Mouse (Mus musculus): ENCODE results near the gene Asah2. TPM values are rescaled to one million over a fixed set of nuclear protein-coding genes. Genes with fewer than 3 reads are reported as not detected.
"Not testable (repeated sequence)": the region's sequence is repeated elsewhere in the genome, so short reads cannot be mapped to it uniquely, and the experiment has no call there.

The Asah2 gene
- polyA plus RNA-seq, 1 experiment from 2014 or later, result 3.3 TPM

- Histone ChIP-seq H3K27me3 (ENCODE audit: control insufficient read depth, insufficient read depth, low read length) (no peaks in the 10 kb centered on the region), H3K4me2 (ENCODE audit: low read length) (no peak overlapping the region), H3K36me3 (ENCODE audit: control insufficient read depth, insufficient read depth, low read length) (0 out of 2 replicates have a peak, but pooled peaks cover 7% of the 10 kb centered on the region), H3K9me3 (ENCODE audit: control insufficient read depth, low read length) (no peaks in the 10 kb centered on the region), H3K9ac (ENCODE audit: low read length) (no peak overlapping the region), H3K27ac (replicated peaks in 1 of 2; ENCODE audit: control insufficient read depth in 1 of 2, insufficient read depth in 1 of 2, low read depth in 2 of 2, low read length in 2 of 2) (peak overlapping the region; percentile 22 to 33; a peak in 3 of 4 replicates), H3K4me3 (ENCODE audit: control insufficient read depth in 1 of 2, insufficient read depth in 1 of 2, low read depth in 1 of 2, low read length in 2 of 2) (no peak overlapping the region), H3K4me1 (ENCODE audit: control insufficient read depth in 2 of 2, insufficient read depth in 2 of 2, low read length in 2 of 2) (peaks cover 17 to 30% of the 10 kb centered on the region in 2 experiments)
- ATAC-seq (ENCODE audit: insufficient number of reproducible peaks, insufficient read depth, low FRiP score, low read depth), result peak; percentile 87
- WGBS, result 32% methylated on average over 4 of the region's 4 CpGs
Observed at GRCm38 (mm10) chr19:32136888-32137625, 29.0 kb upstream of the Asah2 start.

DNA sequence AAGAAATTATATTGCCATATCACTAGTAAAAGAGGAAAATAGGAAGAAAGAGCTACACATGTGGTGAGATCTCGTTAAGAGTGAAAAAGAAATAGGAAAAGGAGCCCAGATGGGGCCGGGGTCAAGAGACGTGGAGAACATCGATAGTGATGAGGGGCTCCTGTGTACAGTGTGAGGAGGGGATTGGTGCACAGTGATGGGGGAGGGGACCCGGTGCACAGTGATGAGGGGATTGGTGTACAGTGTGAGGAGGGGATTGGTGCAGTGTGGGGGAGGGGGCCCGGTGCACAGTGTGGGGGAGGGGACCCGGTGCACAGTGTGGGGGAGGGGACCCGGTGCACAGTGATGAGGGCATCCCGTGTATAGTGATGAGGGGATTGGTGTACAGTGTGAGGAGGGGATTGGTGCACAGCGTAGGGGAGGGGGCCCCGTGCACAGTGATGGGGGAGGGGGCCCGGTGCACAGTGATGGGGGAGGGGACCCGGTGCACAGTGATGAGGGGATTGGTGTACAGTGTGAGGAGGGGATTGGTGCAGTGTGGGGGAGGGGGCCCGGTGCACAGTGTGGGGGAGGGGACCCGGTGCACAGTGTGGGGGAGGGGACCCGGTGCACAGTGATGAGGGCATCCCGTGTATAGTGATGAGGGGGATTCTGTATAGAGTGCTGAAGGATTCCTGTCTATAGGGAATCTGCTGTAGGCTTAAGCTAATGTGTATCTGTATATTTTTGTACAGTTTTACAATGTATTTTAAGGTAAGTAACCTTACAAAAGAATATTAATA, 23.9 kb upstream of the Asah2 start:
- ATAC-seq (ENCODE audit: insufficient number of reproducible peaks, insufficient read depth, low FRiP score, low read depth); H3K27ac ChIP-seq (replicated peaks in 1 of 2; ENCODE audit: control insufficient read depth in 1 of 2, insufficient read depth in 1 of 2, low read depth in 2 of 2, low read length in 2 of 2); H3K4me3 ChIP-seq (ENCODE audit: control insufficient read depth in 1 of 2, insufficient read depth in 1 of 2, low read depth in 1 of 2, low read length in 2 of 2); H3K9ac ChIP-seq (ENCODE audit: low read length); H3K9me3 ChIP-seq (ENCODE audit: control insufficient read depth, low read length); H3K27me3 ChIP-seq (ENCODE audit: control insufficient read depth, insufficient read depth, low read length); H3K4me2 ChIP-seq (ENCODE audit: low read length): not testable (repeated sequence)
- H3K36me3 ChIP-seq (ENCODE audit: control insufficient read depth, insufficient read depth, low read length), result peaks cover 16% of the 10 kb centered on the region
- peaks cover 5 to 10% of the 10 kb centered on the region in 2 experiments for H3K4me1 ChIP-seq (ENCODE audit: control insufficient read depth in 2 of 2, insufficient read depth in 2 of 2, low read length in 2 of 2)
- WGBS, result 88% methylated on average over 13 of the region's 17 CpGs

- H3K4me1 ChIP-seq (ENCODE audit: control insufficient read depth in 2 of 2, insufficient read depth in 2 of 2, low read length in 2 of 2), result peaks cover 0 to 2% of the 10 kb centered on the region in 2 experiments; a peak in 2 of 4 replicates
- H3K9ac ChIP-seq (ENCODE audit: low read length), result no peak overlapping the region
- H3K27me3 ChIP-seq (ENCODE audit: control insufficient read depth, insufficient read depth, low read length), result no peaks in the 10 kb centered on the region
- H3K9me3 ChIP-seq (ENCODE audit: control insufficient read depth, low read length), result no peaks in the 10 kb centered on the region
- no peak overlapping the region for H3K4me2 ChIP-seq (ENCODE audit: low read length)
- H3K4me3 ChIP-seq (ENCODE audit: control insufficient read depth in 1 of 2, insufficient read depth in 1 of 2, low read depth in 1 of 2, low read length in 2 of 2), result no peak overlapping the region
- H3K36me3 ChIP-seq (ENCODE audit: control insufficient read depth, insufficient read depth, low read length), result peaks cover 37% of the 10 kb centered on the region
- ATAC-seq (ENCODE audit: insufficient number of reproducible peaks, insufficient read depth, low FRiP score, low read depth), result no peak
- whole genome bisulfite sequencing, result 70% methylated on average over 8 of the region's 8 CpGs
- H3K27ac ChIP-seq (replicated peaks in 1 of 2; ENCODE audit: control insufficient read depth in 1 of 2, insufficient read depth in 1 of 2, low read depth in 2 of 2, low read length in 2 of 2), result no peak overlapping the region
Observed at GRCm38 (mm10) chr19:32129281-32129680, 21.3 kb upstream of the Asah2 start.

- no peak for ATAC-seq (ENCODE audit: insufficient number of reproducible peaks, insufficient read depth, low FRiP score, low read depth)
- peaks cover 0 to 2% of the 10 kb centered on the region in 2 experiments; a peak in 2 of 4 replicates for H3K4me1 ChIP-seq (ENCODE audit: control insufficient read depth in 2 of 2, insufficient read depth in 2 of 2, low read length in 2 of 2)
Observed at GRCm38 (mm10) chr19:32127180-32127850, 19.3 kb upstream of the Asah2 start.

DNA sequence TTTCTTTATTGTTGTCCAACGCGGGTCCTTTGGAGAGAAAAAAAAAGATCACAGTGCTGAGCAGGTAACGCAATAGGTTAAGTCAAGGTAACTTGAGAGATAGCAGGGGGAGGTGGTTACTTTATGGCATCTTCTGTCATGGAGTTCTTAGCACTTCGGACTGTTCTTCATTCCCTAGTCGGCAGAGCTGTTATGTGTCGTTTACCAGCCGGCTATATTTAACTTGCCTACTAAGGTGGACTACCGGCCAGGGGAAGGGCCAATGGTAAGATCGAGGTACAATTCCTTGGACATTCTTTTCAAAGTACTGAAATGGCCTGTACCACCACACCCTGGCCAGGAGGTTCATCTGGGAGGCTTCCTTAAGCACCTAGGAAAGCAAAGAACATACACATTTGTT, 16.1 kb upstream of the Asah2 start:
- ATAC-seq (ENCODE audit: insufficient number of reproducible peaks, insufficient read depth, low FRiP score, low read depth), result no peak
- Histone ChIP-seq H3K36me3 (ENCODE audit: control insufficient read depth, insufficient read depth, low read length) (peaks cover 52% of the 10 kb centered on the region), H3K4me1 (ENCODE audit: control insufficient read depth in 2 of 2, insufficient read depth in 2 of 2, low read length in 2 of 2) (peaks cover 0 to 2% of the 10 kb centered on the region in 2 experiments; a peak in 2 of 4 replicates), H3K9ac (ENCODE audit: low read length) (no peak overlapping the region), H3K27me3 (ENCODE audit: control insufficient read depth, insufficient read depth, low read length) (no peaks in the 10 kb centered on the region), H3K4me3 (ENCODE audit: control insufficient read depth in 1 of 2, insufficient read depth in 1 of 2, low read depth in 1 of 2, low read length in 2 of 2) (no peak overlapping the region), H3K4me2 (ENCODE audit: low read length) (no peak overlapping the region), H3K9me3 (ENCODE audit: control insufficient read depth, low read length) (no peaks in the 10 kb centered on the region), H3K27ac (replicated peaks in 1 of 2; ENCODE audit: control insufficient read depth in 1 of 2, insufficient read depth in 1 of 2, low read depth in 2 of 2, low read length in 2 of 2) (no peak overlapping the region)
- 64% methylated on average over 9 of the region's 9 CpGs for WGBS

More at GRCm38 (mm10) chr19:32127180-32127850, 19.3 kb upstream of the Asah2 start:
- Histone ChIP-seq H3K4me3 (ENCODE audit: control insufficient read depth in 1 of 2, insufficient read depth in 1 of 2, low read depth in 1 of 2, low read length in 2 of 2) (no peak overlapping the region), H3K9ac (ENCODE audit: low read length) (no peak overlapping the region), H3K36me3 (ENCODE audit: control insufficient read depth, insufficient read depth, low read length) (peaks cover 44% of the 10 kb centered on the region), H3K27ac (replicated peaks in 1 of 2; ENCODE audit: control insufficient read depth in 1 of 2, insufficient read depth in 1 of 2, low read depth in 2 of 2, low read length in 2 of 2) (no peak overlapping the region), H3K4me2 (ENCODE audit: low read length) (no peak overlapping the region), H3K27me3 (ENCODE audit: control insufficient read depth, insufficient read depth, low read length) (no peaks in the 10 kb centered on the region), H3K9me3 (ENCODE audit: control insufficient read depth, low read length) (no peaks in the 10 kb centered on the region)
- 75% methylated on average over 10 of the region's 10 CpGs for WGBS

- WGBS, result 96% methylated on average over 5 of the region's 5 CpGs
- no peak overlapping the region for H3K9ac ChIP-seq (ENCODE audit: low read length)
- H3K27ac ChIP-seq (replicated peaks in 1 of 2; ENCODE audit: control insufficient read depth in 1 of 2, insufficient read depth in 1 of 2, low read depth in 2 of 2, low read length in 2 of 2), result no peak overlapping the region
Observed at GRCm38 (mm10) chr19:32123196-32123595, 15.2 kb upstream of the Asah2 start.

DNA sequence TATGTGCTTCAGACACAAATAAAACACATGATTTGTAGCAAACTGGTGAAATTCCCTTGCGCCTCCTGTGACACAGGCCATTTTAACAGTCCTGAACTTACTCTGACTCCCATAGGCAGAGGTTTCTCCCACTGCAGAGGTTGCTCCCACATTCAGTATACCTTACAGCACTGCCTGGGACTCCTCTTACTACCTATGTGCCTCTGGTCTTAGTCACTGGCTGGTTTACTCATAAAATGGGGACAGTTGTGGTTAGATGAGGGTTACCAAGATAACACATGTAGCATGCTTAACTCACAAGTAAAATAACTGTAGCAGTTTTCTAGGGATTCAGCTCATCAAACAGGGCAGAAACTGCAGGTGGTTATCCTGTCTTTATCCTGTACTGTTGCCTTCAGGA, 12.8 kb upstream of the Asah2 start:
- Histone ChIP-seq H3K27me3 (ENCODE audit: control insufficient read depth, insufficient read depth, low read length) (no peaks in the 10 kb centered on the region), H3K36me3 (ENCODE audit: control insufficient read depth, insufficient read depth, low read length) (peaks cover 33% of the 10 kb centered on the region), H3K4me1 (ENCODE audit: control insufficient read depth in 2 of 2, insufficient read depth in 2 of 2, low read length in 2 of 2) (no peaks in the 10 kb centered on the region; a peak in 1 of 4 replicates), H3K9me3 (ENCODE audit: control insufficient read depth, low read length) (no peaks in the 10 kb centered on the region), H3K9ac (ENCODE audit: low read length) (no peak overlapping the region), H3K4me2 (ENCODE audit: low read length) (no peak overlapping the region), H3K4me3 (ENCODE audit: control insufficient read depth in 1 of 2, insufficient read depth in 1 of 2, low read depth in 1 of 2, low read length in 2 of 2) (no peak overlapping the region), H3K27ac (replicated peaks in 1 of 2; ENCODE audit: control insufficient read depth in 1 of 2, insufficient read depth in 1 of 2, low read depth in 2 of 2, low read length in 2 of 2) (no peak overlapping the region)
- no peak for ATAC-seq (ENCODE audit: insufficient number of reproducible peaks, insufficient read depth, low FRiP score, low read depth)
- WGBS, result 85% methylated on average over 1 of the region's 1 CpGs

More at GRCm38 (mm10) chr19:32123196-32123595, 15.2 kb upstream of the Asah2 start:
- Histone ChIP-seq H3K4me1 (ENCODE audit: control insufficient read depth in 2 of 2, insufficient read depth in 2 of 2, low read length in 2 of 2) (peaks cover 0 to 2% of the 10 kb centered on the region in 2 experiments; a peak in 2 of 4 replicates), H3K9me3 (ENCODE audit: control insufficient read depth, low read length) (no peaks in the 10 kb centered on the region), H3K36me3 (ENCODE audit: control insufficient read depth, insufficient read depth, low read length) (peaks cover 43% of the 10 kb centered on the region), H3K4me2 (ENCODE audit: low read length) (no peak overlapping the region), H3K4me3 (ENCODE audit: control insufficient read depth in 1 of 2, insufficient read depth in 1 of 2, low read depth in 1 of 2, low read length in 2 of 2) (no peak overlapping the region), H3K27me3 (ENCODE audit: control insufficient read depth, insufficient read depth, low read length) (no peaks in the 10 kb centered on the region)
- ATAC-seq (ENCODE audit: insufficient number of reproducible peaks, insufficient read depth, low FRiP score, low read depth), result no peak
